Mouse (Mus musculus) right cerebral cortex, postnatal 10 days (tissue): ENCODE data around the gene Ptprcap.

Source experiments
- DNase-seq, 2 experiments: peaks; one replicate each; pipeline ENCODE4 v3.0.0; 2021; ENCODE audit warnings: low spot score in 2 of 2

The Ptprcap gene

DNA sequence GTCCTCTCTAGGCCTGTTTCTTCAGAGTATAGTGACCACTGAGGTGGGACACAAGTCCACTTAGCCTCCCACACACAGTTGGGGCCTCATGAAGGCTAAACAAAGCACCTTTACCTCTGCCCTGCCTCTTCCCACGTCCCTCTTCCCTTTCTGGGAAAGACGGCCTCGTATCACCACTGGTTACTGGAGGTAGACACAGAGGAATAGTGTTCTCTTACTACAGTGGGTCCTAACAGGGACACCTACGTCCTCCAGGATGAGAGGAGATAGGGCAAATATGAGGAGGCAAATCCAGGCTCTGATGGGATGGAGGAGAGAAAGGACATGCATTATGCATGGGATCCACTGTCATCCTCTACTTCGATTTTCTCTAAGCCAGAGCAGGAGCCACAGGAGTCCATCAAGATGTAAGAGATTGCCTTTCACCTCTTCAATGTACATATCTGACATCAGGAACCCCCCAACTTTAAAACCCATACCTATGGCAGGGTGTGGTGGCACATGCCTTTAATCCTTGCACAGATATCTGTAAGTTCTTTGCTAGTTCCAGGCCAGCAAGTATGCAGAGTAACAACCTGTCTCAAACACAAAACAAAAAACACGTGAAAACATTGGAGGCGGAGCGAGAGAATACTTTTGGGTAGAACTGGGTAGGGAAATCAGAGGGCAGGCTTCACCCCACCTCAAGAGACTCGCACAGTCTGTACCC, 5.5 kb upstream of the Ptprcap start:
- no peak for DNase-seq

DNA sequence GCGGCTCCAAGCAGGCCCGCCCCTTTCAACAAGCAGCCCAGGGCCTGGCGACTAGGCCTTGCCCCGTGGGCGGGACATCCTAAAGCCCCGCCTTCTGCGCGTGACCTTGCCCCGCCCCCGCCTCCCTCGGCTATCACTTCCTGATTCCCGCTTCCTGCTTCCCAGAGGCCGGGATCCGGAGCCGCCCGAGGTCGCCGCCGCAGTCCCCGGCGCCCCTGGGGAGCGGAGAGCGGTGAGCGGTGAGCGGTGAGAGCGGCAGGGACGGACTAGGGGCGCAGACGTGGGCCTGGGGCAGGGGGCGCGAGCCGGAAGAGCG, 5.0 kb upstream of the Ptprcap start, which contains the start of gene Coro1b:
Gene Coro1b (plus strand): TSS at position 129 of the 316 bp plus-strand sequence.
- DNase-seq = peak; percentile 96

DNA sequence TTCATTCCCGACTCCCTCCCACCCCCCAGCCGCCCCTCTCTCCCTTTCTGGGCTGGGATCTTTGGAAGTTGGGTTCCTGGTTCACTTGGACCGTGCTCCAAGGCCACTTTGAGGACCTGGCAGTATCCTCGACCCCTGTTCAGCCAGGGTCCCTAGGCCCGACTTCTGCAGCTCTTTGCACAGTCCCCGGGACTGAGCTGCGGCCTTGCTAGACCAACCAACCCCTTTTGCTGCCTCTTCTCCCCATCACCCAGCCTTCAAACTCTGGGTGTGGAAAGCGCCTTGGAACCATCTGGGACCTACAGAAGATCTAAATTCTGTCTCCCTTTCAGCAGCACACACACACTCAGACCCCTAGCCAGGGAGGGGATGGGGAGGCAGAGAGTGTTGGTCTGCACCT, 4.6 kb upstream of the Ptprcap start:
- DNase-seq = no peak

DNA sequence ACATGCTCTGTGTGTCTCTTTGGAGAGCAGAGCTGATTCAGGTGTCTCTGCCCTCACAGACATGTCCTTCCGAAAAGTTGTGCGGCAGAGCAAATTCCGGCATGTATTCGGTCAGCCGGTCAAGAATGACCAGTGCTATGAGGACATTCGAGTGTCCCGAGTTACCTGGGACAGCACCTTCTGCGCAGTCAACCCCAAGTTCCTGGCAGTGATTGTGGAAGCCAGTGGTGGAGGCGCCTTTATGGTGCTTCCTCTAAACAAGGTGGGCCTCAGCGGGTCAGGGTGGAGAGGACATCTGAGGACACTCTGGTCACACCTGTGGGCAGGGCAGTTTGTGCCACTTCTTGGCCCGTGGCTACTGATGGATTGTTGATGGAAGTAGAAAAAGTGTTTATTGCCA, 4.1 kb upstream of the Ptprcap start:
- no peak for DNase-seq

DNA sequence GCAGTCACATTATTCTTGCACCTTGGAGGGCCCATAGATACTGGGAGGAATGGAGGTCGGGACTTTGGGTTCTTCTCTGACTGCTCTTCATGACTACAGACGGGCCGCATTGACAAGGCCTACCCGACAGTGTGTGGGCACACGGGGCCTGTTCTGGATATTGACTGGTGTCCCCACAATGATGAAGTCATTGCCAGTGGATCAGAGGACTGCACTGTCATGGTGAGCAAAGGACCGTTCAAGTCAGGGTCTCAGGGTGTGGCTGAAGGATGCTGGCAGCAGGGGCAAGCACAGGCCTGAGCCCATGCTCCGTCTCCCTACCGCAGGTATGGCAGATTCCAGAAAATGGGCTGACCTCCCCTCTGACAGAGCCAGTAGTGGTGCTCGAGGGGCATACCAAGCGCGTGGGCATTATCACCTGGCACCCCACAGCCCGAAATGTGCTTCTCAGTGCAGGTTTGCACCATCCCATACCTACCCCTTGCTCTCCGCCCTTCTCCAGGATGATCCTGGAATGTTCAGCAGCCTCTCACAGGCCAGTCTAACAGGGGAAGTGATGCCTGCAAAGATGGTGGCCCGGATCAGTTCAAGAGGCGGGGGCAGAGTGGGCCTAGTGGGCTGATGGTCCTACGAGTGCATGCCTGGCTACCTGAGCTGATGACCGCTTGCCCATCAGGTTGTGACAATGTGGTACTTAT, 3.5 kb upstream of the Ptprcap start:
- no peak for DNase-seq

DNA sequence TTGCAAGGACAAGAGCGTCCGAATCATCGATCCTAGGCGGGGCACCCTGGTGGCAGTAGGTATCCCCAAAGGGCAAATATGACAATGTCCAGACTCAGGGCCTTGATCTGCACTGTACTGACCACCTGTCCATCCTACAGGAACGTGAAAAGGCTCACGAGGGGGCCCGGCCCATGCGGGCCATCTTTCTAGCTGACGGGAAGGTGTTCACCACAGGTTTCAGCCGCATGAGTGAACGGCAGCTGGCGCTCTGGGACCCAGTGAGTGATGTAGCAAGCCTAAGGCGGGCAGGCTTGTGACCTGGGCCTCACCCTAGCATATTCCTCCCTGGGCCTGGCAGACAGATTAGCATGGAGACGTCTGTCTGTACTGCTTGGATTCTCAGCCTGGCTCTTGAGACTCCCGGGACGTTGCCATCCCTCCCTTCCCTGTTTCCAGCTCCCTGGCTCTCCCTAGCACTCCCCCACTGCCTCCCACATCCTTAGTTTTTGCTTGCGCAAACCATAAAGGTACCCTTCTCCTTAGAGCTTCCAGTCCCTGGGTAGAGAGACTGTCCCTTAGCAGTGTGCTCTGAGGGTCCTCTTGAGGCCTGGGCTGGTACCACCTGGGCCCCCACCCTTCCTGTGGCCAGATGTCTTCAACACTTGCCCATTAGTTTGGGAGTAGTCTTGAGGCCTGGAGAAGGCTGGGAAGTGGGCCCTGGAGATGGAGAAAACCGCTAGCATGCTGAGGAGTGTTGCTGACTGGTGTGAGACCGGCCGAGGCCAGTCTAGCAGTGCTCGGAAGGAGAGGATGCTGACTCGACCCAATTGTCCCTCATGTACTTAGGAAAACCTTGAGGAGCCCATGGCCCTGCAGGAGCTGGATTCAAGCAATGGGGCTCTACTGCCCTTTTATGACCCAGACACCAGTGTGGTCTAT, 2.6 kb upstream of the Ptprcap start:
- no peak for DNase-seq

DNA sequence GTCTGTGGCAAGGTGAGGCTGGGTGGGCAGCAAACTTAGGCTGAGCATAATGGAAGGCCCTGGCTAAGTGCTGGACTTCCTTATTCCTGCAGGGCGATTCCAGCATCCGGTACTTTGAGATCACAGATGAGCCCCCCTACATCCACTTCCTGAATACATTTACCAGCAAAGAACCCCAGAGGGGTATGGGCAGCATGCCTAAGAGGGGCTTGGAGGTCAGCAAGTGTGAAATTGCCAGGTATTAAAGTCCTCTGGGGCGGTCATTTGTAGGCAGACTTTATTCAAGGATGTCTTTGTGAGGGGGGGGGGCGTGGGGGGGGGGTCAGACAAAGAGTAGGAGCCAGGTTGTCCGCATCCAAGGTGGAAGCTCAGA, 1.9 kb upstream of the Ptprcap start:
- no peak for DNase-seq

DNA sequence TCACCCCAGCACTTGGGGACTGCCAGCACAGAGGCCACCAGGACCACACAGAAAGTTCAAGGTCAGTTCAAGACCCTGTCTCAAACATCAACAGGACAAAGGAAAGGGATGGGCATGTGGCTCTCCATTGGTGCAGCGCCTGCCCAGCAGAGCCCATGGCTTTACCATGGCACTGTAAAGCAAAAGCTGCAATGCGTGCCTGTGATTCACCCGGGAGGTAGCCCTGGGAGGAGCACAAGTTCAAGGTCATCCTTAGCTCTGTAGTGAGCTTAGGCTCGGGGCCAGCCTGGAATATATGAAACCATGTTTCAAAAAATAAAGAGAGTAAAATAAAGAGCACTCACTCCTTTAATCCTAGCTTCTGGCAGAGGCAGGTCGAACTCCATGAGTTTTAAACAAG, 1.5 kb upstream of the Ptprcap start:
- DNase-seq = no peak

DNA sequence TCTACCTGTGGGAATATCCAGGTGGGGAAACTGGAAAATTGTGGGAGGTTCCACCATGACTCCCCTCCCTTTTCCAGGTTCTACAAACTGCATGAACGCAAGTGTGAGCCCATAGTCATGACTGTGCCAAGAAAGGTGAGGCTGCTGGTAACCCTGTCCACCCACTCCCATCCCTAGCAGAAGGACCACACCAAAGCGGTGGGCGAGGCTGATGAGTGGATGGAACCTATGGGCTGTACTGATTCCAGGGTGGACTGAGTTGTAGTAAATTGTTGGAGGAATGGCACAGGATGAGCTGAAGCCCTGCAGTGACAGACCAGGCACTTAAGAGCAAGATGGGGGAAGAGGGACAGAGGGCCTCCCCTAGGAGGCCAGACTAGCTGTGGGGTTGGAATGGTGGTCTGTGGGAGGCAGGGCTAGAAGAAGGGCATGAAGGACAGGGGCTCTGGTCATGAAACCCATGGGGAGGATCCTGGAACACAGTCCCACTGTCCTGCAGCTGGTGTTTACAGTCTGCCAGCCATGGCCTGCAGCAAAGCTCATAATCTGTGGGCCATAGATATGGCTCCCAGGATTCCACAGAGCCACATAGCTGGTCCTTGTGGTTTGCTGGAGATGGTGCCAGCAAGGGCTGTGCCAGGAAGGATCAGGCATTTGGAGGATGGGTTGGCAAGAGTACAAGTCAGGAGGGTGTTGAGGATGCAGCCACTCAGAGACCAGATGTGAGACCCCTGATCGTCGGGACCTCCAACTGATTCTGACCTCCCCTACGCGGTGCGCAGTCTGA, 766 bp upstream of the Ptprcap start:
- no peak for DNase-seq

DNA sequence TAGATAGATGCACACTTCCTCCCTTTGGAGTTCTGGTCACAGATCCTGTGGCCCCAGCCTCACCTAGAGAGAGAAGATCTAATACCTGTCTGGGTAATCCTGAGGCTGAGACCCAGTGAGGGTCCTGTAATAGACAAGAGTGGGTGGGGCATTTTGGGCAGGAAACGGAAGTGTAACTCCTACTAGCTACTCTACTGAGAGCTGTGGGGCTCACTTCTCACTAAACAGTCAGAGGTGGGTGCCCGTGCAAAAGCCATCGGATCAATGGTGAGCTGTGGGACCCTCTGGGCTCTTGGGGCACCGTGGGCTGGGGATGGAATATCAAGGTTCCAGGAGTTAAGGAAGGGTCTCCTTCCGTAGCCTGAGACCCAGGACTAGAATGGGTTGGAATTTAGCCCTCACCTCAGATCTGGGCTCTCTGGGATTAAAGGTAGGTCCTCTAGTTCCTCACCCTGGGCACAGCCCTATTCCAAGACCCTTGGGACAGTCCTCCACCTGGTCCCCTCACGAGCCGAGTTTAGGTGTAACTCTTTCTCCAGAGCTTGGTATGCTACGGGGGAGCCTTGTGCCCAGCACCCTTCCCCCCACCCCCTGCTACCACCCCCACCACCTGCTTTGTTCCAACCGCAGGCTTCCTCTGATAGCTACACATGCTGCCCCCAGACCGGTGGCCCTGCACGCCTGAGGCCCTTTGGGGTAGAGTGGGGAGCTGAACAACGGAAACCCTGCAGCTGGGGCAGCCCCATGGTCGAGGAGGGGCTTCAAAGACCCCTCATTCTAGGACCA, 1.2 kb downstream of the Ptprcap start:
- DNase-seq = no peak

DNA sequence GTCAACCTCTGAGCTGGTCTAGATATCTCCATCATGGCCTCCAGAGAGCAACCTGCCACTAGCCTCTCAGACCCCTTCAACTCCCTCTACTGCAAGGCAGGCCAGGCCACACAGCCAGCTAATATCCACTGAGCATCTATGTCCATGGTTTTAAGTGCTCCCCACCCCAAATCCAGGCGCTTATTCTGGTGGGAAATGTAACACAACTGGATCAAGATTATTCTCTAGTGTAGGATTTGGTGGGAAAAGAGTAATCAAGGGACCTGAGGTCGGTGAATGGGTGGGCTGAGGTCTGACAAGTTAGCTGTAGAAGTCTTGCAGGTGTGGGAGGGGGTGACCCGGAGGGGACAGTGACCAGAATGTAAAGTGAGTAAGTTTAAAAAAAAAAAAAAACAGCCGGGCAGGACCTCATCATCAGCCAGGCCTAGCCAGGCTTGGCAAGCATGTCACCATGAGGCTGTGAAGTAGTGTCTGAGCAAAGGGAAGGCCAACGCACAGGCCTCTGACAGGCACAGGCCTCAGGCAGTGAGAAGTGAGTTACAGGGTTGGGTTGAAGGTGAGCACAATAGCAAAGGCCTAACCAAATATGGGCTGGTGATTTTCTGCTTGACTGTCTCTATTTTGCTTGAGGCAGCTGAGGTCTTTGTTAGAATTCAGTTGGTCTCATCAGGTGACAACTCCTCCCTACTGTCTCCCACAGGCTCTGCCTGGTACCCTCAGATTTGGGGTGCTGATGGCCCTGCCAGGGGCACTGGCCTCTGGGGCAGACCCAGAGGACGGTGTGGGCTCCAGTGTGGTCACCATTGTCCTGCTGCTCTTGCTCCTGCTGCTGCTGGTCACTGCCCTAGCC, 2.0 kb downstream of the Ptprcap start:
- DNase-seq = no peak

DNA sequence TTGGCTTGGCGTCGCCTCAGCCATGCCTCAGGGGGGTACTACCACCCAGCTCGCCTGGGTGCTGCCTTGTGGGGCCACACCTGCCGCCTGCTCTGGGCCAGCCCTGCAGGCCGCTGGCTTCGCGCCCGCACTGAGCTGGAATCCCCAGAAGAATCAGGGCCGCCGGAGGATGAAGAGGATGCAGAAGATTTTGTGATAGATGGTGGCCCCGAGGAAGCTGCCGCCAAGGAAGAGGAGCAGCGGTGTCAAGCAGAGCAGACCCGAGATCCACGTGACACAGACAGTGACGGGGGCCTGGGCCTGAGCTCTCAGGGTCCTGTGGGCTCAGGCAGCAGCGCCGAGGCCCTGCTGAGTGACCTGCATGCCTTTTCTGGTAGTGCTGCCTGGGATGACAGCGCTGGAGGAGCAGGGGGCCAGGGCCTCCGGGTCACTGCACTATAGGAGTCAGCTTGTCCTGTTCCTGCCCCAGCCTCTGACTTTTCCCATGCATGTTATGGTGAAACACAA, 2.7 kb downstream of the Ptprcap start:
- no peak for DNase-seq

DNA sequence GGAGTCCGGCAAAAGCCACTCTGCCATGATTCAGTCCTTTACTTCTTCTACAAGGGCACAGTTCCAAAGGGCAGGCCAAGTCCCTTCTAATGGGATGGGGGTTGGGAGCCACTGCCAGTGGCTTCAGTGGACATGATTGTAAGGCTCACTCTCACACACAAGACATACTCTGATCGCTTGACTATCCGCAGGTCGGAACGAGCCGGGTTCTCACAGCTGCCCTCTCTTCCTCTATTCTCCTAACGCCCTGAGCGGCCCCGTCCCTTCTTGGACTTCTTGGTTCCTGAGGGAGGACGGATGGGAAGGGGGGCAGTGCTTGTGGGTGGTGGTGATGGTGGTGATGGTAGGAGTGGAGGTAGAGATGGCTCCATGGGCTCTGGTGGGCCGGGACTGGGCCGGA, 3.4 kb downstream of the Ptprcap start:
- no peak for DNase-seq

DNA sequence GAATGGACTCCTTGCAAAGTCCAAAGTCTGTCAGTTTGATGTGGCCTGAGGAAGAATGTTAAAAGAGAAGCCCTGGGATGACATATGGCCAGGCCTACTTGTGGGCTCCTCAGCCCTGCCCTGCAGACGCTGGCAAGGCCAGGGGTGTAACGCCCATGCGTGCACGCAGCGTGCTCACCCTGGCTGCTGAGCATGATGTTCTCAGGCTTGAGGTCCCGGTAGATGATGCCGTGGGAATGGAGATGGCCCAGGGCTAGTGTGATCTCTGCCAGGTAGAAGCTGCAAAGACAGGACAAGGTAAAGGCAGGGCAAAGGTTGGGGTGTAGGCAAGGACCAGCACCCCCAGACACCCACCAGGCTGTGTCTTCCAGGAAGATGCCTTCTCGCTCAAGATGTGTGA, 5.6 kb downstream of the Ptprcap start:
- DNase-seq = no peak

DNA sequence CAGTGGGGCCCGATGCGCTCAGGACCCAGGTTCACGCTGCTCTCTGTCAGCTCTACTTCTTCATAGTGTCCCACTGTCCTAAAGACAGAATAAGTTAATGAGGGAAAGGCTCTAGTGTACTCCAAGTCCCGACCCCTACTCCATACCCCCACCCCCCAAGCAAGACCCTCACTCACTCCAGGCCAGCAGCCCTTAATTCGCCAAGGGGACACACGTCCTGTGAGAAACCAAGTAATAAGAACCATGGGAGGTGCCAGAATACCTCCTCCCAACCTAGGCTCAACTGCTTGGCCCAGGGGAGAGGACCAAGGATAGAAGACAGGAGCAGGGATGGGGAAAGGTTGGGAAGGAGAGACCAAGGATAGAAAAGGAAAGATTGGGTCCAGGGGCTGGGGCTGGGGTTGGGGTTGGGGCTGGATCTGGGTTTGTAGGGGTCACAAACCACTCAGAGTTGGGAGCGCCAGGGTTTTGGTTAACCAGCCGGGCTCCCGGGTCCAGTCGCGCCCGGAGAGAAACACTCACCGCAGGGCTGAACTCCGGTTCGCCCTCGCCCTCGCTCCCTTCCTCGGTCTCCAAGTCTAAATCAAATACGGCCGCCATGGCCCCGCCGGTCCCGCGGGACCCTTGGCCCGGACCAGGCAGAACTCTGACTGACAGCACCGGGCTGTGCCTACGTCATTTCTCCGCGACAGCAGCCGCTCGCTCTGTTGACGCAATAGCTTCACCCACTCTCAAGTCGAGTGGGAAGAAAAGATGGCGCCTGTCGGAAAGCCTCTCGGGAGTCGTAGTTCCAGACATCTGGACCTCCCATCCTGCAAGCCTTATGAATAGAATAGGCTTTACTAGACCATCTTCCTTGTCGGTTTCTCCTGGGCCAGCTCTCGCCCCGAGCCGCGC, 9.5 kb downstream of the Ptprcap start, which contains the start of gene Rps6kb2:
Gene Rps6kb2 (minus strand): TSS at position 709 of the 897 bp plus-strand sequence.
- peak; percentile 98 for DNase-seq

DNA sequence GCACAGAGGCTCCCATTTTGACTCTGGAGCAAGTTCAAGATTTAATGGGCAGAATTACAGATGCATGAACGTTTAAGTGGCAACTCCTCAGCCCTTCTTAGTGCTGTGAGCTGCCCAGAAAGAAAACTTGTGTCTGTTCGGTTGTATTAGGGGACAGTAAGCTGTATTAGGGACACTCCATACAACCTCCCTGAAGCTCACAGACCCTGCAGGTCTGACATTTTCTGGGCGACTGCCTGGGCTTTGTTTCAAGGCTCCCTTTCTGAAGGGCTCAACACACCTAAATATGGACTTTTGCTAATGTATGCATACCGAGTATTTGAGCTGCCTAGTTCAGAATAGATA, 10.1 kb downstream of the Ptprcap start:
- no peak for DNase-seq

DNA sequence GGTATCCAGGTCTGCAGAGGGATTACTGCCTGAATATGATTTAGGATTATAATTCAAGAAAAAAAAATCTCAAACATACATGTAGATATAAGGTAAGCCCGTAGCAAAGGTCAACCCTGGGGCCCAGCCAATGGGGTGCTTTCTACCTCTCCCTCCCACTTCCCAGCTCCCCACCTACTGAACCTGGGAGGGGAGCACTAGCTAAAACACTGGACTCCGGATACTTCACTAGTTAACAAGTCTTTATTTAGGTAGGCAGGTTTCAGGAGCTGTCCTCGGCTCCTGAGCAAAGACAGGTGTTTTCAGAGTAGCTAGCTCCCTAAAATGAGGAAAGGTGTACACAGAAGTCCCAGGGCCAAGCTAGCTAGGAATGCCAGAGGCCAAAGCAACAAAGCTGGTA, 10.7 kb downstream of the Ptprcap start:
- no peak for DNase-seq

DNA sequence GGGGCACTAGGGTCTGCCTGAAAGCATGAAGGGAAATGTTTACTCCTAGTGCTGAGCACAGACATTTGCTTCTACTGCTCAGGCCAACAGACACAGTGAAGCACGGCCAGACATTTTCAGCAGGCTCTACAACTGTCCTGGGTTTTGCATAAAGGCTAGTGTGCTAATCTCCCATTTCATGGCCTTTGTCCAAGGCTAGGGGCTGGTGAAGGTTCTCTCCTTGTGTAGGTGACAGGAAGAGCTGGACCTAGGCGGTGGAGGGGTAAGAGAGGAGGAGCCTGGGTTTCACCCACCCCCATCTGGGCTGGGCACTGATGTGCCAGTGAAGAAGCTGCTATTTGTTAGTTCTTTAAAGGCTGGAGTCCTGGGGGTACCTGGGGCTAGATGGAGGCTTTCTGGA, 11.3 kb downstream of the Ptprcap start:
- no peak for DNase-seq
